Mouse (Mus musculus): ENCODE results near the gene Gmds.

The Gmds gene

GRCm38 (mm10) chr13:31807736-31808115 lies 530.8 kb downstream of the Gmds start:
- DNase-seq = peak; percentile 9

DNA sequence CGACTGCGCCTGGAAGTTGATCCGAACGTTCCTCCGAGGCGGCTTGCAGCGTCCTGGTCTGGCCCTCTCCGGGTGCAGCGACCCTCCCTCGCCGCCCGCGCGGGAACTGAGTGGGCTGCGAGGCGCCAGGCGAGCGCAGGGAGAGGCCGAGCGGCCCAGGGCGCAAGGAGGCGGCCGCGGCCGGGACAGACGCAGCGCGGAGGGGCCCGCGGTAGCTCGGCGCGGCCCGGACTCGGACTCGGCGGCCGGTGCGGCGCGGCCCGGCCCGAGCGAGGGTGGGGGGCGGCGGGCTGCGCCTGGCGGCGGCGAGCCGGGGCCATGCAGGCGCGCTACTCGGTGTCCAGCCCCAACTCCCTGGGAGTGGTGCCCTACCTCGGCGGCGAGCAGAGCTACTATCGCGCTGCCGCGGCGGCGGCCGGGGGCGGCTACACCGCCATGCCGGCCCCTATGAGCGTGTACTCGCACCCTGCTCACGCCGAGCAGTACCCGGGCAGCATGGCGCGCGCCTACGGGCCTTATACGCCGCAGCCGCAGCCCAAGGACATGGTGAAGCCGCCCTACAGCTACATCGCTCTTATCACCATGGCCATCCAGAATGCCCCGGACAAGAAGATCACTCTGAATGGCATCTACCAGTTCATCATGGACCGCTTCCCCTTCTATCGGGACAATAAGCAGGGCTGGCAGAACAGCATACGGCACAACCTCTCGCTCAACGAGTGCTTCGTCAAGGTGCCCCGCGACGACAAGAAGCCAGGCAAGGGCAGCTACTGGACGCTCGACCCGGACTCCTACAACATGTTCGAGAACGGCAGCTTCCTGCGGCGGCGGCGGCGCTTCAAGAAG lies 531.4 kb downstream of the Gmds start:
- no peak for DNase-seq

DNA sequence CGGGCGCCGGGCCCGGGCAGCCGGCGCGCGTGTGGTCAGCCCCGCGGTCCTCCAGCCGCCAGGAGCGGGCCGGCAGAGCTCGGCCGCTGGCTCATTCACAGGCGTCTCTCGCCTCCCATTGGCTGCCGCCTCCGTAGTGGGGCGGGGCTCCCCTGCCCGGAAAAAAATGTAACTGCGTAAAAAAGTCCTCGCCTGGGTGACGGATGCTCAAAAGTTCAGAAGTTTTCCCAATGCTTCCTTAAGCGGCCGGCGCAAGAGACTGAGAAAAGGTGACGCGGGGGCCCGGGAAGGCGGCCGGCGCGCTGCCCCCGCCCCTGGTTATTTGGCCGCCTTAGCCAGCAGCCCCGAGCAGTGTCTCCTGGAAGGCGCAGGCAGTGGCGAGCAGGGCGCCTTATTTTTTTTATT lies 532.1 kb downstream of the Gmds start, which contains the start of gene Foxc1:
TSS of gene Foxc1 (plus strand) at position 206 of the 405 bp plus-strand sequence.
- peak; percentile 50 for DNase-seq

- no peak for DNase-seq
Measured at GRCm38 (mm10) chr13:31805831-31806427, 532.6 kb downstream of the Gmds start.

GRCm38 (mm10) chr13:31804571-31804970 lies 534.0 kb downstream of the Gmds start:
- no peak for DNase-seq

GRCm38 (mm10) chr13:31803166-31804093 lies 535.1 kb downstream of the Gmds start:
- no peak for DNase-seq

GRCm38 (mm10) chr13:31802447-31802846 lies 536.1 kb downstream of the Gmds start:
- DNase-seq = no peak

DNA sequence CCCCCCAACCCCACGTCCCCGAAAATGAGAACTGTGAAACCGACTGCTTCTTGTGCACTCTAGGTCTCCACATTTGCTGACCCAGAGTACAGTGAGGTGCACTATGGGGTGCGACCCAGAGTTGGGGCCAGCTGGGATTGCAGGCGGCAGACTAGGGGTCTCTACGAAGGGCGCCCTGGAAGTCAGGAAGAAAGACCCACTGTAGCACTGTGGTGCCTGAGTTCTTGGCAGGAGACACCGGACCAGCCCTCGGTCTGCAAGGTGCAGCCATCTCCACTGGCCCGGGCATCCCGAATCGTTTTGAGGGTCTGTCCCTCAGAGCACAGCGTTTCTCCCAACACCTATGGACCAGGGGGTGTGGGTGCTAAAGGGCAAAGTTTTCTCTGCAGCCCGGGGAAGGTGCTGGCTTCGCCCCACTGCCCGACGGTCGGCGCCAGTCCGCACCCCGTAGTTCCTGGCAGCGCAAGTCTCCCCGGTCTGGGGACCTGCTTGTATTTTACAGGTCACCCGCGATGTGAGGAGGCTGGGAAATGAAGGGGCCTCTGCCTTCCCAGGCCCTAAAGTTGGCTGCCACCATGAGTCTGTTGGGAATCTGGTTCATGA lies 536.7 kb downstream of the Gmds start:
- DNase-seq = no peak

DNA sequence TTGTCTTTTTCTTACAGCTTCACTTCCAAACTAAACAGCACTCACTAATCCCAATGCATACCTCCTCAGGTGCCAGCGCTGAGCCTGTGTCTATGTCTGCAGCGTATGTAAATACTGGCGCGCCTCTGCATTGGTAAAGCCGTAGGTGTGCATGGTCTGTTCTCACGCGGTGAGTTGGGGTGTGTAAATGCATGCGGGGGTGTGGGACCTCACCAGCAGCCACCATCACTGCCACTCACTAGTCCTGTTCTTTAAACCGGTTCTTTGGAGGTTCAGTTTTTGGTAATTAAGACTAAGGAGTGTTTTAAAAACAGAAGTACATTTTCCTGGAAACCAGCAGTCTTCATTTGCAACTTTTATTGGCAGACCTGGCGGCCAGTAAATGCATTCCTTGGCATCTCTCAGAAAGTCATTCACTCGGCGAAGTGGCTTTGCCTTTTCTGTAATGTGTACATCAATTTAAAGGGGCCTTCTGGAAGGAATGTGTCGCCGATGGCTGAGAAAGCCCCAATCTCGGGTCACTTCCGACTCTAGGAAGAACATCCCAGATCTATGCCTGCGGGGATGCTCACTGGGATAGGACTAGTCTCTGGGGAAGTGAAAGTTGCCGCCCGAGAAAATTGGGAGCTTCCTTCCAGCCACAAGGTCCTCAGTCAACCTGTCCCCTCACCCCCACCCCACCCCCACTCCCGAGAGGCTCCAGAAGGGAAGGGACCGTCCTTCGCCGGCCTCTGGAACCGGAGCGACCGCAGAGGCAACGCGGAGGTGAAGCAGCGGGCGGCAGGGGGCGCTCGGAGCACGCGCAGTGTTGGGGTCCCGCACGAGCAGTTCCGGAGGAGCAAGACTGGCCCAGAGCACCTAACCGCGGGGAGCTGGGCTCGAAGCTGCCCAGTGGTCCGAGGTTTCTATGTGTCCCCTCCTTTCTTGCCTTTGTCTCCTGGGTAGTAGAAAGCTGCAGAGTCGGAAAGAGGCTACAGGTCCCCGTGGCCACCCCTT lies 537.7 kb downstream of the Gmds start:
- DNase-seq = peak; percentile 84

GRCm38 (mm10) chr13:31798075-31798474 lies 540.5 kb downstream of the Gmds start:
- no peak for DNase-seq

- DNase-seq = no peak
Measured at GRCm38 (mm10) chr13:31797346-31797745, 541.2 kb downstream of the Gmds start.

DNA sequence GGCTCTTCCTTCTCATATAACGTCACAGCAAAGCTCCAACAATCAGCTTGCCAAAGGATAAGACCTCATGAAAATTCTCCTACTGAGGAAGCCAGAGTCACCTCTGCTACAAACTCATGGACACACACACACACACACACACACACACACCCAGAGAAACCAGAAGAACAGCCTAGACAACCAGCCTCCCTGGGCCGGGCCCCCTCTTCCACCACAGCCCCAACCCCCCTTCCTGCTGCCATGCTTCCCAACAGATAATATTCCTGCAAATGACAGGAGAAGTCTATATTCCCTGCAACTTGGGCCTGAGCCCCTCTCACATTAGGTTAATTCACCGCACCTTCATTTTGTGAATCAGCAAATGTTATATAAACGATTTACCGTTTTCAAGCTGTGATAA lies 545.4 kb downstream of the Gmds start:
- no peak for DNase-seq

- peak; percentile 39 for DNase-seq
Measured at GRCm38 (mm10) chr13:31792480-31793132, 545.9 kb downstream of the Gmds start.

DNA sequence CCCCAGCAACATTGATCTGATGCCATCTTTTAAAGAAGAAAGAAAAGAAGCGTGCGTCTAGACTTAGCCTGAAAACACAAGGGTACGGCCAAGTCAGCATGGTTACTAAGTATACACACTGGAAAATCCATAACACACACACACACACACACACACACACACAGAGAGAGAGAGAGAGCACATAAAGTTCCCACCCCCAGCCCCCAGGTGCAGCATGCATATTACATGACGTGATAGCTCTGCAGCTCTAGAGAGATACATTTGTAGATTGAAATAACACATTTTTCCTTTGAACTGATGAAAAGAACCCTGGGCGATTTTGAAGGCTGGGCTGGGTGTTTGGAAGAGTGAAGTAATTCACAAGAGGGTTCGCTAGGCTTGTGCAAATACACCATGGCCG lies 553.8 kb downstream of the Gmds start:
- no peak for DNase-seq

- DNase-seq = no peak
Measured at GRCm38 (mm10) chr13:31782063-31782462, 556.5 kb downstream of the Gmds start.

GRCm38 (mm10) chr13:31780299-31780698 lies 558.2 kb downstream of the Gmds start:
- DNase-seq = no peak

DNA sequence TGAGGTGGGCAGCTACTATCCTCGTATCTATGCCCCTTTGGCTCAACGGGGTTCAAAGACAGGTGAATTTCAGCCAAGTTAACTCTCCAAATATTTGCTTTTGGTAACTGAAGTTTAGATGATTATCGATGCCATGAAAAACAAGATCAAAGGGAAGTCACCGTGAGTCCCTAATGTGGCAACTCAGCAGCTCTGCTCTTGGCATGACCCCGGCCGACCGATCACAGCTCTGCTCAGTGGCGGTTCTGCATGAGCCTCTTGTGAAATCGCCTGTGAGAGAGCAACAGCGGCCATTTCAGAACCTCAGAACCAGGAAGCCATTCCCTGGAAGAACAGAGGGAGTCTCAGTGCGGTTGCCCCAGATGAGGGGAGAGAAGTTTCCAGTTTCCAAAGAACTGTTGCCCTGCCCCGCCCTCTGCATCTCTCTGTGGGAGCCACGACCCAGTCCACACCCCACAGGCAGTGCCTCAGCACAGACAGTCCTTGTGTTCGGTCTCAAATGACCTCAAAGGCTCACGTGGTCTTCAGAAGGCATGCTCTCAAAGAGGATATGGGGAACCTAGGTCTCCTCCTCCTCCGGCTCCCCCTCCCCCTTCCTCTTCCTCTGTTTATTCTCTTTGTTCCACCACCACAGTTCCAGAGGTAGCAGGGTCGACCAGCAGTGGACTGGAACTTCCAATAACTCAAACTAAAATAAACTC lies 559.1 kb downstream of the Gmds start:
- DNase-seq = no peak

- no peak for DNase-seq
Measured at GRCm38 (mm10) chr13:31775762-31776161, 562.8 kb downstream of the Gmds start.

- no peak for DNase-seq
Measured at GRCm38 (mm10) chr13:31772882-31773281, 565.7 kb downstream of the Gmds start.
